Mouse (Mus musculus) heart, postnatal 36 days (tissue): ENCODE measurements around the gene Il1r2. TPM values are rescaled to one million over a fixed set of nuclear protein-coding genes. Genes with fewer than 3 reads are reported as not detected.

Experiments
- DNase-seq, 2 experiments: peaks; one replicate each; pipeline ENCODE4 v3.0.0; 2021 to 2022
- intact Hi-C: fragments of 180-260 bp; cut with DNase I; formaldehyde crosslinking; loops from one replicate; pipeline ENCODE4 v1.15.1; 2025
- total RNA-seq, 2 experiments: library from RNA; stranded (reverse); gene quantifications; 2 replicates each; pipeline ENCODE4 v1.2.3; 2021

The Il1r2 gene
- total RNA-seq, 2 experiments from 2014 or later, result not detected

- DNase-seq, result no peak
- intact Hi-C loops, result no loop called here
These were observed 50.4 kb downstream of the Il1r2 start for GRCm38 (mm10) chr1:40124237-40124636.

DNA sequence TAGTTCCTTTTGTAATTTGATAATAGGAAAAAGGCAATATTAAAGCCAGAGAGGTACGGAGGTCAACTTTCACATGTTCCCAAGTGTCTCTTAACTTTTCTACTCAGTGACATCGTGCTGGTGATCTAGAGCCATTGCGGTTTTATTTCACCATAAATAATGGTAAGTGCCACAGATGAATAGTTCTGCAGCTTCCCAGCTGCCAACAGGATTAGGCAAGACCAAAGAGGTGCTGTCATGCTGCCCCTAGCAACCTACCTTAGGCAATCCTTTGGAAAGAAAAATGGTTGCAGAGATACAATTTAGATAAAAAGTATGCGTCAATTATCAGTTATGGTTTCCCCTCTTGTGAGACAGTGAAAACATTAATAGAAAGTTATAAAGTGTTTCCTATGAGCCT lies 54.6 kb downstream of the Il1r2 start:
- no peak for DNase-seq
- intact Hi-C loops, result no loop called here

GRCm38 (mm10) chr1:40129321-40129720 lies 55.4 kb downstream of the Il1r2 start:
- intact Hi-C loops, result no loop called here
- DNase-seq, result no peak

GRCm38 (mm10) chr1:40131631-40132030 lies 57.8 kb downstream of the Il1r2 start:
- intact Hi-C loops, result no loop called here
- DNase-seq, result no peak

DNA sequence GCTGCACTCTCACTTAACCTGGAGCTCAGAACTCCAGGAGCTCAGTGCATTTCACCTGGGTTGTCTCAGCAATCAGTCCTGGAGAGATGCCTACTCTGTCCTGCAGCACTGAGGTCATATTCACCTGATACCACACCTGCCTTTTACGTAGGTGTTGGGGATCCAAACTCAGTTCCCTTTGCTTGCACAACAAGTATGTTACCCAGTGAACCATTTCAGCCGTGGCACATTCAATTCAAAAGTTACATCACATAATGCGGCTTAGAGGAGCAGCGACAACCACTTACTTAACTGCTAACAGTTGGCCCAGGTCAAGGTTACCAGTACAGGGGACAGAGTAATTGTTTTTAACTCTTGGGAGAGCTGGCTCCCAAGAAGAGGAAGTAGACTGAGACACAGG lies 58.8 kb downstream of the Il1r2 start:
- intact Hi-C loops, result no loop called here
- DNase-seq, result no peak

- intact Hi-C loops, result no loop called here
- no peak for DNase-seq
These were observed 59.7 kb downstream of the Il1r2 start for GRCm38 (mm10) chr1:40133567-40133966.

DNA sequence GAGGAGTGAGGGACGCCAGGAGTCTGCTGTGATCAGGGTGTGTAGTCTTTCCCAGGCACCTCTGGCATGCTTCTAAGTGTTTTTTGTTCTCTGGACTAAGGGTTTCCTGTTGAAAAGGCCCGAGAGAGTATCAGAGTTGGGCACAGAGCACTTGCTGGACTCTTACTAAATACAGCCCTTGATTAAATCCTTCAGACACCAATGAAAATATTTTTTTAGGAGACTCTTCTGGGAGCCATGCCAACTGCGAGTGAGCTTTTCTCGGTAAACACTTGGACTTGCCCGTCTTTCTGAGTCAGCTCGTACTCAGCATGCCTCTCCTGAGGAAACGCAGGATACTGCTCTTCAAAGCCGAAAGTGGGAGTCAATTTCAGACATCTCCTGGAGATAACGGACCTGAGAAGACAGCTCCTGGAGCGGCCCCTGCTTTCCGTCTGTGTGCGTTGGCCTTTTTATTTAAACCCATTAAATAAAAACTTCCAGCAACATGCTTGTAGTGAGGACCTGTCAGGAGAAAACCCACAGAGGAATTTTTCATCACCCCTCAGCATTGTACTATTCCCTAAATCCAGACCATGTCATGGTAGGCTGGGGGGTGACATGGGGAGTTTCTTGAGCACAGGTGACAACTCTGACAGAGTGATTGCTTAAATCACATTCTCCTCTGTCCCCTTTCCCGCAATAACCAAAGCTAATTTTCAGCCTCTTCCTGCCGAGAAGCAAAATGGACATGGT lies 66.1 kb downstream of the Il1r2 start:
- DNase-seq, result peak; percentile 74 to 78
- intact Hi-C loops, result no loop called here

- intact Hi-C loops, result no loop called here
These were observed 82.2 kb downstream of the Il1r2 start for GRCm38 (mm10) chr1:40156096-40156495.

GRCm38 (mm10) chr1:40163329-40163917 lies 89.5 kb downstream of the Il1r2 start:
- intact Hi-C loops, result no loop called here
- DNase-seq, result no peak

More at GRCm38 (mm10) chr1:40156096-40156495, 82.2 kb downstream of the Il1r2 start:
- no peak for DNase-seq

DNA sequence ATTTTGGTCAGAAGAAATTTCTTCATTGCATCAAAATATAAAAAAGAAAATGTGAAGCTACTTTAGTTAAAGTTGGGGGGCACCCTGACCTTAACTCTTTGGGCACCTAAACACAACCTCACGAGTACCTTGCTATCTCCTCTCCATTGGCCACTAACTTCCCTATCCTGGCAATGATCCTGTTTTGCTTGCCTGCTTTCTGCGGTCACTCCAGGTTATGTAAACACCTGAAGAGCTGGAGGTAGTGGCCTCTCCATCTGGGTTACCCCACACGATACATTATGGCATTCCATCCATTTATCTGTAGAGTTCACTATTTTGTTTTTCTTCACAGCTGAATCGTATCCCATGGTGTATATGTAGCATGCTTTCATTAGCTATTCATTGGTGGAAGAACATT lies 90.5 kb downstream of the Il1r2 start:
- intact Hi-C loops, result no loop called here
- no peak for DNase-seq

DNA sequence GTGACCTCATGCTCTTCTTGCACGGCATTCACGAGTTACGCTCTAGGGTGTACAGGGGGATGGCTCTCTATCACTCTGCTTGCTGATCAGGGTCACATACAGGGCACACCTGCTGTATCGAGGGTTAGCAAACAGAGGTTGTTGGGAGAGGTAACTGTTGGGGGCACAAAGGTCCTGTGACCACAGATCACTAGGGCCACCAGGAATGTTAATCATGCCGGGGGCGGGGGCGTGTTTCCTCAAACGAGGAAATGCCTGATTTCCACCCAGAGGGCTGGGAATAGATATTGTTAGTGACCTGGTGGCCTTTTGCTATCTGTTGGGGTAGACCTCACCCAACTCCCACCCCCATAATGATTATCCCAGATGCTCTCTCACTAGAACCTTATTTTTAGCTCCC lies 93.7 kb downstream of the Il1r2 start:
- intact Hi-C loops, result no loop called here
- peak in 1 of 2 experiments; percentile 35 for DNase-seq

- DNase-seq, result peak; percentile 37 to 53
- intact Hi-C loops, result loop anchor here (5.0 kb wide), 2 partner anchors 100 to 205 kb away; no protein-coding TSS in a partner anchor
These were observed 98.0 kb downstream of the Il1r2 start for GRCm38 (mm10) chr1:40171878-40172277.

DNA sequence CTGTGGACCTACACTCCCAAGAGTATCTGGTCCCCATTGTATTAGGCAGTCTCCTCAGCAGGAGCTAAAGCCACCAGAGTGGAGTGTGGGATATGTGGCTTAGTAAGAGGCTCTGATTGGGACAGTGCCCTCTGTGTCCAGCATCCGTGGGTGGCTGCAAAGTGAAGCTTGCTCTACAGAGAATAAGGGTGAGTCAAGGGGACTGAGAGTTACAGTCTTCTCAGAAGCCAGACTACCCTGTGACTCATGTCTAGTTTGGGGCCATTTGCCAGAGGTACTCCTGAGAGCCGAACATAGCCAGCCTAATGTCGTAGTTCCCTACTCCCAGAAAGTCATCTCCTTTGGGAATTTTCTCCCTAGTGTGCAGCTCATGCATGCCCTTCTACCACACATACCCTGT lies 100.3 kb downstream of the Il1r2 start:
- DNase-seq, result peak in 1 of 2 experiments; percentile 22

More for the DNA sequence above, 100.3 kb downstream of the Il1r2 start:
- intact Hi-C loops, result loop anchor here (5.0 kb wide), 2 partner anchors 98 to 203 kb away; no protein-coding TSS in a partner anchor

Other genes with a start within 250 kb of the Il1r2 start
- 100 to 1,000 TPM; 158 to 163 TPM for gene Map4k4, start 173.2 kb upstream of the Il1r2 start, total RNA-seq
- 1 to 10 TPM; 5.3 to 6.4 TPM for gene Il1r1, start 151.0 kb downstream of the Il1r2 start, total RNA-seq